Mouse (Mus musculus): ENCODE data around the gene Zfp524. TPM values are rescaled to one million over a fixed set of nuclear protein-coding genes. Genes with fewer than 3 reads are reported as not detected.

Gene Zfp524
- polyA plus RNA-seq, 1 experiment from 2014 or later = 10.7 TPM

DNA sequence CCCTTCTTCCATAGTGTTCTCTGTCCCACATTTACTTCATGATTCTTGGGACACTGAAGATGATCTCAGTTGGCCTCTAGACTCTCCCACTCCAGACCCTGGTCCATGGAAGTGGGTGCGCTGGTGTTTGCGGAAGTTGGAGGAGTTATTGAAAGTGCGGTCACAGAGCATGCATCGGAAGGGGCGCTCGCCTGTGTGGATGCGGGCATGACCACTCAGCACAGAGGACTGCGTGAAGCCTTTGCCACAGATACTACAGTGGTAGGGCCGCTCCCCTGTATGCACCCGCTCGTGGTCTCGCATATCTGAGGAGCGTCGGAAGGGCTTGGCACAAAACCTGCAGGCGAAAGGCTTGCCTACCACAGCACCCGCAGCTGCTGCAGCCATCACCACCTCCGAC is 21.4 kb downstream of the Zfp524 start:
- Histone ChIP-seq H3K36me3 (peaks cover 64% of the 10 kb centered on the region), H3K4me3 (no peak overlapping the region), H3K9ac (no peak overlapping the region), H3K9me3 (peaks cover 21% of the 10 kb centered on the region), H3K4me1 (peaks cover 19% of the 10 kb centered on the region), H3K4me2 (no peak overlapping the region), H3K27me3 (replicated peaks) (no peaks in the 10 kb centered on the region), H3K27ac (replicated peaks) (no peak overlapping the region)
- no peak for ATAC-seq (ENCODE audit: extremely low read depth, insufficient number of reproducible peaks, low FRiP score, low TSS enrichment)
- 93% methylated on average over 17 of the region's 17 CpGs for WGBS

DNA sequence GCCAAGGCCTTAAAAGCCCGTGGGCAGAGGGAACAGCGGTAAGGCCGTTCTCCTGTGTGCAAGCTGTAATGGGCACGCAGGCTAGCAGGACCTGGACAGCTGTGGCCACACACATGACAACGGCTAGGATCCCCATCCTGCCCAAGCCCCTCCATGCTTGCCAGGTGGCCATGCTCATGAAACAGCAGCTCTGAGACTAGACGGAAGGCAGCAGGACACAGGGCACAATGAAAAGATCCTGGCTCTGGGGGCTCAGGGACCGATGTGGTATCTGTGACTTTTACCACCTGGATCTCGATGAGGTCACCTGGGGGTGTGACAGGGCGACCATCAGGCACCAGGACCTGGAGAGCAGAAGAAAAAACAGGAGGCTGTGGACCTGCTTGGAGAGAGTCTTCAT is 21.9 kb downstream of the Zfp524 start:
- no peak overlapping the region for H3K27ac ChIP-seq (replicated peaks)
- H3K9ac ChIP-seq = no peak overlapping the region
- no peak overlapping the region for H3K4me2 ChIP-seq
- H3K36me3 ChIP-seq = peaks cover 60% of the 10 kb centered on the region
- no peaks in the 10 kb centered on the region for H3K27me3 ChIP-seq (replicated peaks)
- H3K9me3 ChIP-seq = peaks cover 16% of the 10 kb centered on the region
- no peak for ATAC-seq (ENCODE audit: extremely low read depth, insufficient number of reproducible peaks, low FRiP score, low TSS enrichment)
- WGBS = 88% methylated on average over 9 of the region's 9 CpGs
- peaks cover 19% of the 10 kb centered on the region for H3K4me1 ChIP-seq
- no peak overlapping the region for H3K4me3 ChIP-seq

DNA sequence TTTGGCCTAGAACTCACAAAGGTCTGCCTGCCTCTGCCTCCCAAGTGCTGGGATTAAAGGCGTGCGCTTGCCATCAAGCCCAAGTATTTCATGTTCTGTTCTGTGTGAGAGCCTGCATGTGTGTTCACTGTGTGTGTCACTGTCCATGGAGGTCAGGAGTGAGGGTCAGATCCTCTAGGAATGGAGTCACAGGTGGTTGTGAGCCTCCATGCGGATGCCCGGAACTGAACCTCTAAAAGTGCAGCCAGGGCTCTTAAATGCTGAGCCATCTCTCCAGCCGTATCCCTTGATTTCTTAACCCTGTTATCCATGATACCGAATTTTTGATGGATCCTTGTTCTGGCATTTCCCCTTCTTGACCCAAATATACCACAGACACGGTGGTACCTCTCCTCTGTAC is 22.8 kb downstream of the Zfp524 start:
- no peak overlapping the region for H3K9ac ChIP-seq
- no peak for ATAC-seq (ENCODE audit: extremely low read depth, insufficient number of reproducible peaks, low FRiP score, low TSS enrichment)
- no peak overlapping the region for H3K4me3 ChIP-seq
- no peak overlapping the region for H3K27ac ChIP-seq (replicated peaks)
- WGBS = 88% methylated on average over 7 of the region's 7 CpGs
- peaks cover 19% of the 10 kb centered on the region for H3K4me1 ChIP-seq
- no peak overlapping the region for H3K4me2 ChIP-seq
- no peaks in the 10 kb centered on the region for H3K27me3 ChIP-seq (replicated peaks)
- H3K9me3 ChIP-seq = peaks cover 7% of the 10 kb centered on the region; the same call in 1 of the 2 replicates
- peaks cover 51% of the 10 kb centered on the region for H3K36me3 ChIP-seq

DNA sequence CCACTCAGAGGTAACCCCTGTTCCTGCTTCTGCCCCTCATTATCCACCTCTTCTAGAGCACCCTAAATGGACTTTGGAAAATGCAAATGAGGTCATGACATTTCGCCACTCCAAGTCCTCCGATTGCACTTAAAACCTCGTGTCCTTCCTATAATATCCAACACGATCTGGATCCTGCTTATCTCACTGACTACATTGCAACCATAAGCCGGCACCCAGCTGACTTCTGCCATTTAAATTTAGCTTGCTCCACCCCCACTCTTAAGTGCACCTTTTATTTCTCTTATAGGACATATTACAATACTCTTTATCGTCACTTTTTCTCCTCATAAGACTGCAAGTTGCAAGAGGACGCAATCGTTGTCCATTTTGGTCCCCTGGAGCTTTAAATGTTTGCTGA is 23.3 kb downstream of the Zfp524 start:
- H3K4me1 ChIP-seq = peaks cover 19% of the 10 kb centered on the region
- no peaks in the 10 kb centered on the region for H3K27me3 ChIP-seq (replicated peaks)
- 71% methylated on average over 8 of the region's 8 CpGs for whole genome bisulfite sequencing
- 0 out of 2 replicates have a peak, but pooled peaks cover 2% of the 10 kb centered on the region for H3K9me3 ChIP-seq
- peak overlapping the region; percentile 71 for H3K4me2 ChIP-seq
- H3K27ac ChIP-seq (replicated peaks) = peak overlapping the region; percentile 94
- ATAC-seq (ENCODE audit: extremely low read depth, insufficient number of reproducible peaks, low FRiP score, low TSS enrichment) = no peak
- peak overlapping the region; percentile 66 for H3K4me3 ChIP-seq
- H3K9ac ChIP-seq = peak overlapping the region; percentile 86
- peaks cover 47% of the 10 kb centered on the region for H3K36me3 ChIP-seq

DNA sequence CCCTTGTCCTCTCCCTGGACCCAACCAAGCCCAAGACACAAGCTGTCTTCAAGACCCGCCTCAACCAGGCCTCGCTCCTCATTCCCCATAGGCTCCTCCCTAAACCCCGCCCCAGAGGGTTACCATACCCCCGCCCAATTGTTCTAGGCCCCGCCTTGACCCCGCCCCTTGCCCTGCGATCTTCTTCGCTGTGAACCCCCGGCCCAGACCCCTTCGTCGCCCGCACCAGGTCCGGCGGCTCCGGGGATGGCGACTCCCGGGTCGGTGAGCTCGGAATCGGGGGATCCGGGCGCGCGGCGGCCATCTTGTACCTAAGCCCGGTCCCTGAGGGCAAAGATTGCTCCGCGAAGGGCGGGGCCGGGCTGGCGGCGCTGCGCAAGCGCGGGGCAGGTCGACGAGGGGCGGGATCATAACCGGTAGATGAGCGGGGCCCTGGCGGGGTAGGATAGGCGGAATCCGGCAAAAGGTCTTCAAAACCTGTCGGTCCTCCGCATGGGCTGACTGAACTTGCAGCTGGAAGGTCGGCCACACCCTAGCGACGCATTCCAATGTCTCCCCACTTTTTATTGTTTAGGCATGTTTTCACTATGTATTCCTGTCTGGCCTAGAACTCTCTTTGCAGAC is 24.0 kb downstream of the Zfp524 start, which contains the start of gene Zfp784:
Zfp784 (minus strand) TSS at position 338 of the 624 bp plus-strand sequence.
- peaks cover 19% of the 10 kb centered on the region for H3K4me1 ChIP-seq
- H3K36me3 ChIP-seq = peaks cover 39% of the 10 kb centered on the region
- peak; percentile 92 for ATAC-seq (ENCODE audit: extremely low read depth, insufficient number of reproducible peaks, low FRiP score, low TSS enrichment)
- H3K27me3 ChIP-seq (replicated peaks) = no peaks in the 10 kb centered on the region
- peak within 1 kb of the TSS; percentile 86 for H3K9ac ChIP-seq
- H3K9me3 ChIP-seq = no peaks in the 10 kb centered on the region
- H3K27ac ChIP-seq (replicated peaks) = peak within 1 kb of the TSS; percentile 94
- H3K4me2 ChIP-seq = peak within 1 kb of the TSS; percentile 71
- WGBS = under 1% methylated on average over 48 of the region's 48 CpGs
- H3K4me3 ChIP-seq = peak within 1 kb of the TSS; percentile 66

DNA sequence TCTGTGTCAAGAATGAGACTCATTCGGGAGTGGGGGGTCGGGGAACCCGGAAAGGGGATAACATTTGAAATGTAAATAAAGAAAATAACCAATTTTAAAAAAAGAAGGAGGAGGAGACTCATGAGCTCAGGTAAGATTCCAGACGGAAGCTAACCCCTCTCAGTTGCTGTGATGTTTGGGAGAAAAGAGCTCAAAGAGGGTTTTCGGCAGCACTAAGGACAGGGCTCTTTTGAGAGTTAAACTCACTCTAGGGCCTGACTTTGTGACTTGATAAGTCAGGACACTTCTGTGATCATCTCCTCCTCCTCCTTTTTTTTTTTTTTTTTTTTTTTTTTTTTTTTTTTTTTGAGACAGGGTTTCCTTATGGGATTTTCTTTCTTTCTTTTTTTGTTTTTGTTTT is 24.7 kb downstream of the Zfp524 start:
- Histone ChIP-seq H3K27ac (replicated peaks) (peak overlapping the region; percentile 94), H3K36me3 (peaks cover 32% of the 10 kb centered on the region), H3K4me2 (peak overlapping the region; percentile 71), H3K9ac (peak overlapping the region; percentile 86), H3K27me3 (replicated peaks) (no peaks in the 10 kb centered on the region), H3K9me3 (no peaks in the 10 kb centered on the region), H3K4me1 (peaks cover 19% of the 10 kb centered on the region), H3K4me3 (peak overlapping the region; percentile 66)
- no peak for ATAC-seq (ENCODE audit: extremely low read depth, insufficient number of reproducible peaks, low FRiP score, low TSS enrichment)
- WGBS = 29% methylated on average over 5 of the region's 5 CpGs

DNA sequence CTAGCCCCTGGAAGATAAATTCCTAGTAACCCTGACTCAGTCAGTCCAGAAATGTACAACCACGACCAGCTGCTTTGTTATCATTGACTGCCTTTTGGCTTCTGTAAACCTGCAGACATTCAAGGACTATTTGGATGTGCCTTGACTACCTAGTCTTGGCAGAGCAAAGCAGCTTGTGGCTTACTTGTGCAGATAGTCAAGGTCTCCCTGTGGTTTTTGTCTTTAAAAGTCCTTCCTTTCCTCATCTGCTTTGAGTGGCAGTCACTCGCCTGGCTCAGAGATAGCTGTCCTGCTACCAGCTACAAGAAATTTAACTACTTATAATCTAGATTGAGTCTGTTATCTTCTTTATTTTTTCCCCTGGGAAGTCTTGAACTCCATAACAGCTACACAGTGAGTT is 30.8 kb downstream of the Zfp524 start:
- Histone ChIP-seq H3K27ac (replicated peaks) (no peak overlapping the region), H3K4me3 (no peak overlapping the region), H3K36me3 (peaks cover 4% of the 10 kb centered on the region; the same call in 1 of the 2 replicates), H3K9me3 (no peaks in the 10 kb centered on the region), H3K4me1 (no peaks in the 10 kb centered on the region), H3K4me2 (no peak overlapping the region), H3K27me3 (replicated peaks) (no peaks in the 10 kb centered on the region), H3K9ac (no peak overlapping the region)
- 59% methylated on average over 2 of the region's 2 CpGs for WGBS
- ATAC-seq (ENCODE audit: extremely low read depth, insufficient number of reproducible peaks, low FRiP score, low TSS enrichment) = no peak

DNA sequence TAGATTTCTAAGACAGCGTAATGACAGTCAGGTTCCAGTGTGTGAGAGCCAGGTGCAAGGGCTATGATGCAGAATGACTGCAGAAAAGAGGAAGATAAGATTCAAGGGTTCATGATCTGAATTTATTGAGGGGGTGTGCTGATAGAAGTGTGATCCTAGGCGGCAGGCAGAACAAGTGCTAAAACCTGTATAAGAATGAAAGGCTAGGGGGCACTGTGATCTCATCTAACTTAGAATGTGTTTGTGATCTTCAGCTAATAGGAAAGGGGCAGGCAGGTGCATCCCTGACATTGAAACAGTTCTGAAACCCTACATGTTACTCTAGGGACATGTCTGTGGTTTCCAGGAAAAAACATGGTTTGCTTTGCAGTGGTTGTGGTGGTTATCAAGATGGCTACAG is 31.9 kb downstream of the Zfp524 start:
- Histone ChIP-seq H3K27ac (replicated peaks) (no peak overlapping the region), H3K36me3 (no peaks in the 10 kb centered on the region), H3K4me1 (peaks cover 8% of the 10 kb centered on the region), H3K4me2 (no peak overlapping the region), H3K9ac (no peak overlapping the region), H3K4me3 (no peak overlapping the region), H3K9me3 (no peaks in the 10 kb centered on the region), H3K27me3 (replicated peaks) (no peaks in the 10 kb centered on the region; the same call in 1 of the 2 replicates)
- WGBS = 56% methylated on average over 2 of the region's 2 CpGs
- no peak for ATAC-seq (ENCODE audit: extremely low read depth, insufficient number of reproducible peaks, low FRiP score, low TSS enrichment)

DNA sequence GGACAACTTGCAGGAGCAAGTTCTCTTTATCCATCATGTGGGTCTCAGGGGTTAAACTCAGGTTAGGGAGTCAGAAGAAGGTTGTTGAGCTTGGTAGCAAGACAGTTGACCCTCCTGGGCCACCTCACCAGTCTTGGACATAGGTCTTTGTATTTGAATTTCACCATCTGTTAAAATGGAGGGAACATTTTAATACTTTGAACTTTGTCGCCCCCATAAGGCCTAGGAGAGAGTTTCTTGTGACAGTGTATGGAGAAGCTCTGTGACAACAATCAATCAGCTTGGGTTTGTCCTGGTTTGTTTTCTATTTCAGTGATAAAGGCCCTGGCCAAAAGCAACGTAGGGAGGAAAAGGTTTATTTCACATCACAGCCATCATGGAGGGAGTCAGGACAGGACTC is 33.1 kb downstream of the Zfp524 start:
- no peak for ATAC-seq (ENCODE audit: extremely low read depth, insufficient number of reproducible peaks, low FRiP score, low TSS enrichment)
- H3K4me3 ChIP-seq = no peak overlapping the region
- peaks cover 14% of the 10 kb centered on the region for H3K4me1 ChIP-seq
- H3K9me3 ChIP-seq = no peaks in the 10 kb centered on the region
- WGBS = 18% methylated on average over 2 of the region's 2 CpGs
- H3K36me3 ChIP-seq = no peaks in the 10 kb centered on the region
- peaks cover 7% of the 10 kb centered on the region for H3K27me3 ChIP-seq (replicated peaks)
- H3K9ac ChIP-seq = no peak overlapping the region
- H3K27ac ChIP-seq (replicated peaks) = no peak overlapping the region
- no peak overlapping the region for H3K4me2 ChIP-seq

DNA sequence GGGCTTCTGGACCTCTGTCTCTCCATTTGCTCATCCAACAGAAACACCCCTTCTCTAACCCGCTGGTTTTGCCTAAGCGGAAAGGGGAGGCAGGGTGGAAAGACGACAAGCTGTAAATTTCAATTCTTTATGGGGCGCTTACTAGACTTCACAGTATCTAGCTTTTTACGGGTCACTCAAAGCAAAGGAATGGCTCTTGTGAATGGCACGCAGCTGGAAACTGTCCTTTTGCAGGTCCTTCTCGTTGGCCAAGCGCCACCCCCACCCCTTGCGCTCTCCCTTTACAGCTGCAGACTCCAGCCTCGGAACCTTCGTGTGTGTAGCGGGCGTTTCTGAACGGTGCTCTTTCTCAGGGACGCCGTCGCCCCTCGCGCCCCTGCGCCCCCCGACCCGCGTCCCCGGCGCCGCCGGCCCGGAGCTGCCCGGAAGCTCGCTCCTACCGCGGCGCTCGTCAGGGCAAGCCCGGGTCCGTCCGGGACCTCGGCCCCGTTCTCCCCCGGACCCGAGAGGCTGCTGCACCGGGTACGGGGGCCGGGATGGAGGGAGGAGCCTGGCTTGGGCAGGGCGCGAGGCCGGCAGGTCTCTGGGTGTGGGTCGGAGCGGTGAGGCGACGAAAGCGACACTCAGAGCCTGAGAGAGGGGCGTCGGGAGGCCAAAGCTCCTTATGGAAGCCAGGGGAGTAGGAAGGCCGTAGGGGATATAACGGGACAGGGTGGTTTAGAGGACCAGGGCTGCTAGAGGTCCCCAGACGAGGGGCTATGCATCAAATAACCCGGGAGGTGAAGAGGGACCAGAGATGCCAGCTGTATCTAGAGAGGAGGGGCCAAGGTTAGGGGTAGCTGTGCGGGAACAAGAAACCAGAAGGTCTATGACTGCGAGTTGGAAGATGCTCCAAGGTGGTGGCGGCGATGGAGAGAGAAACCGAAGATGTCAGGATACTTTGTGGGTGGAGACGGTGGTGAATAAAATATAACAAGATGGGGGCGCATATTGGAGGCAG is 37.3 kb downstream of the Zfp524 start, which contains the start of gene Zfp580:
Zfp580 (plus strand) TSS at position 346 of the 1,000 bp plus-strand sequence.
- Histone ChIP-seq H3K9me3 (no peaks in the 10 kb centered on the region), H3K27me3 (replicated peaks) (peaks cover 49% of the 10 kb centered on the region), H3K4me3 (peak within 1 kb of the TSS; percentile 82), H3K4me1 (peaks cover 34% of the 10 kb centered on the region), H3K9ac (peak within 1 kb of the TSS; percentile 94), H3K36me3 (no peaks in the 10 kb centered on the region), H3K4me2 (peak within 1 kb of the TSS; percentile 94), H3K27ac (replicated peaks) (peak within 1 kb of the TSS; percentile 50)
- peak; percentile 62; the same call in 1 of the 2 replicates for ATAC-seq (ENCODE audit: extremely low read depth, insufficient number of reproducible peaks, low FRiP score, low TSS enrichment)
- 2% methylated on average over 65 of the region's 65 CpGs for WGBS

DNA sequence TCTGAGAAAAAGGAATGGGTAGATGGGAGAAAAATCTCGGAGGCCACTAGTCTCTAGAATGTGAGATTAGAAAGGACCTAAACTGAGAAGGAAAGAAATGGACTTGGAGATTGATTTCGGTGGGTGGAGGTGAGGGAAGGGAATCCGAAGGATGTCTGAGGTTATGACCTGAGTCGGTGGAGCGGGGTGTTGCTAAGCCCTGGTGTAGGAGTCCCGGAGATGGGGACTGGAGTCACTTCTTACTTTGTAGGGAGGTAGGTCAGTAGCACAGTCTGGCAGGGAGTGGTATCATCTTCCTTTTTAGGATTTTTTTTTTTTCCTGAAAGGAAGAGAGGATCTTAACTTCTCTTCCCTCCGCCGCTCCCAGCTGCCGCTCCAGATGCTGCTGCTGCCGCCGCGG is 38.2 kb downstream of the Zfp524 start:
- H3K4me3 ChIP-seq = peak overlapping the region; percentile 82
- H3K4me1 ChIP-seq = peaks cover 40% of the 10 kb centered on the region
- H3K27ac ChIP-seq (replicated peaks) = no peak overlapping the region
- H3K9ac ChIP-seq = peak overlapping the region; percentile 94
- H3K4me2 ChIP-seq = peak overlapping the region; percentile 94
- H3K9me3 ChIP-seq = no peaks in the 10 kb centered on the region
- 4% methylated on average over 12 of the region's 12 CpGs for WGBS
- H3K36me3 ChIP-seq = no peaks in the 10 kb centered on the region
- H3K27me3 ChIP-seq (replicated peaks) = peaks cover 58% of the 10 kb centered on the region
- ATAC-seq (ENCODE audit: extremely low read depth, insufficient number of reproducible peaks, low FRiP score, low TSS enrichment) = no peak

Measured in heart, embryonic 13.5 days (tissue).